ENCODE assay signal across 8 mouse cellular contexts in the genomic region with DNA sequence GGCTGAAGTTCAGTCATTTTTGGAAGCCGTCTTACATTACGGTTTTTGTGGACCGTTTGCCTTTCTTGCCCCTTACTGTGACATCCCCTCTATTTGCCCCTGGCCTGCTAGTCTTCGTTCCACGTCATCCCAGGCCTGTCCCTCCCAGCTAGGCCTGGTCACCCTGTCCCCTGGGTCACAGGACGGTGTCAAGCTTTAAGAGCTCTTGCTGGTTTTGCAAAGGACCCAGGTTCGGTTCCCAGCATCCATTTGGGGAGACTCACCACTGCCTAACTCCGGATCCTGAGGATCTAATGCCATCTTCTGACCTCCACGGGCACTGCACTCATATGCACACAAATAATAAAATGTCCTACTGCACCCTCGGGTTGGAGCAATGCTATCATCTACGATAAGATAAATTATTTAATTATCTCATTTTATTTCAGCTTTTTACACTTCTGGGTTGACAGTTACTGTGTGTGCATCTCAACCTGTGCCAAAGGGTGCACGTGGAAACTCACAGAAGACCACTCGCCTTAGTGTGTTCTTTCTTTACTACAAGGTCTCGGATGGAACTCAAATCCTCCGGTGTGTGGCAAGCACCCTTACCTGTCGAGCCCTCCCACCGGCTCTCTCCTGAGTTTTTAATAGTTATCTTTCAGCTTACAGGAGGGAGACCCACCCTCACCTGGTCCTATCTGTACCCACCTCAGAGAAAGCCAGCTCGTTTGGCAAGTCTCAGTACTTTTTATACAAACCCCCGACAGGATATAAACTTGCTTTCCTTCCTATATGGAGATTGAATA. TPM values are rescaled to one million over a fixed set of nuclear protein-coding genes. Genes with fewer than 3 reads are reported as not detected.
DNase-seq lines count a peak whose midpoint lies in the region; ATAC-seq and TF ChIP-seq lines count a peak whose summit lies in the region.

No protein-coding gene starts in this region.

- ATAC-seq in forebrain, postnatal 0 days: no peak
- no peak for ATAC-seq in liver, embryonic 16.5 days (ENCODE audit: low read depth)

- no peak for DNase-seq in heart, adult 2 months
- no peak for DNase-seq in heart, postnatal 25 days (ENCODE audit: low spot score)
- DNase-seq in ES-E14 (ENCODE audit: low read depth, low spot score): no peak
- DNase-seq in forebrain, postnatal 0 days: no peak
- no peak for DNase-seq in retina, embryonic 14.5 days (ENCODE audit: low spot score)
- DNase-seq in right cerebral cortex, postnatal 14 days: no peak
- no peak for DNase-seq in ovary, postnatal 14 days (ENCODE audit: low spot score)

- no peaks in the 10 kb centered on the region for H3K9me3 ChIP-seq in ES-E14 (ENCODE audit: control insufficient read depth, insufficient read depth, low read depth, low read length)
- H3K9me3 ChIP-seq in forebrain, postnatal 0 days (ENCODE audit: low read length): no peaks in the 10 kb centered on the region
- no peaks in the 10 kb centered on the region for H3K9me3 ChIP-seq in liver, embryonic 16.5 days (replicated peaks; ENCODE audit: control insufficient read depth, low read length)

- in situ Hi-C loops in ES-E14 (cut with MboI; ENCODE audit: low sequenced_read_pairs in 2 of 2, unreplicated experiment in 2 of 2): no loop called here

- H3K27me3 ChIP-seq in heart, adult 2 months (ENCODE audit: control insufficient read depth, insufficient read depth, low read length): no peaks in the 10 kb centered on the region
- no peaks in the 10 kb centered on the region for H3K27me3 ChIP-seq in forebrain, postnatal 0 days (ENCODE audit: insufficient read depth, low read length)
- H3K27me3 ChIP-seq in liver, embryonic 16.5 days (ENCODE audit: control insufficient read depth, insufficient read depth, low read depth, low read length): no peaks in the 10 kb centered on the region

- H3K9ac ChIP-seq in heart, adult 2 months (ENCODE audit: low read depth, low read length): peak overlapping the region; percentile 39
- peak overlapping the region; percentile 61; the same call in 1 of the 2 replicates for H3K9ac ChIP-seq in ES-E14 (ENCODE audit: insufficient read depth, low read depth, low read length, poor library complexity, severe bottlenecking)
- H3K9ac ChIP-seq in forebrain, postnatal 0 days: no peak overlapping the region
- peak overlapping the region; percentile 38 for H3K9ac ChIP-seq in liver, embryonic 16.5 days (ENCODE audit: low read depth, low read length)

- no peak for TF ChIP-seq POLR2A in heart, adult 2 months (IDR thresholded peaks at IDR 0.05; ENCODE audit: insufficient read depth, low read depth, low read length)

- peak overlapping the region; percentile 23 for H3K4me2 ChIP-seq in forebrain, postnatal 0 days (ENCODE audit: low read depth)
- H3K4me2 ChIP-seq in liver, embryonic 16.5 days (ENCODE audit: low read depth, low read length): peak overlapping the region; percentile 95

- H3K27ac ChIP-seq in heart, adult 2 months: peak overlapping the region; percentile 60
- H3K27ac ChIP-seq in ES-E14 (ENCODE audit: insufficient read depth, low read depth, low read length, poor library complexity, severe bottlenecking): peak overlapping the region; percentile 12; the same call in 1 of the 2 replicates
- H3K27ac ChIP-seq in forebrain, postnatal 0 days (ENCODE audit: low read depth, low read length): peak overlapping the region; percentile 63
- H3K27ac ChIP-seq in liver, embryonic 16.5 days (ENCODE audit: low read length): peak overlapping the region; percentile 54

- intact Hi-C loops in heart, adult 2 months (cut with DNase I): no loop called here
- intact Hi-C loops in heart, postnatal 25 days (cut with DNase I): no loop called here

- H3K79me2 ChIP-seq in heart, adult 2 months (replicated peaks; ENCODE audit: control insufficient read depth, insufficient read depth, low read length): no peaks in the 10 kb centered on the region

- TF ChIP-seq EP300 in heart, adult 2 months (IDR thresholded peaks at IDR 0.05; ENCODE audit: insufficient read depth, low read depth, low read length): no peak

- H3K4me1 ChIP-seq in heart, adult 2 months (ENCODE audit: control insufficient read depth, insufficient read depth, low read length): peaks cover 11% of the 10 kb centered on the region
- peaks cover 0 to 11% of the 10 kb centered on the region in 2 experiments; a peak in 2 of 4 replicates for H3K4me1 ChIP-seq in ES-E14 (ENCODE audit: control insufficient read depth in 2 of 2, insufficient read depth in 2 of 2, low read length in 2 of 2, poor library complexity in 1 of 2)
- H3K4me1 ChIP-seq in forebrain, postnatal 0 days (ENCODE audit: insufficient read depth): peaks cover 4% of the 10 kb centered on the region
- H3K4me1 ChIP-seq in liver, embryonic 16.5 days (ENCODE audit: control insufficient read depth, low read depth, low read length): peaks cover 26% of the 10 kb centered on the region

- no peak for TF ChIP-seq CTCF in heart, adult 2 months (IDR thresholded peaks at IDR 0.05)
- TF ChIP-seq CTCF in forebrain, postnatal 0 days (IDR thresholded peaks at IDR 0.05; ENCODE audit: low read depth): no peak

- peak overlapping the region; percentile 27 for H3K4me3 ChIP-seq in heart, adult 2 months
- peak overlapping the region in 1 of 2 experiments; percentile 15; a peak in 1 of 4 replicates for H3K4me3 ChIP-seq in ES-E14 (ENCODE audit: insufficient read depth in 1 of 2, low read depth in 1 of 2, low read length in 2 of 2, poor library complexity in 1 of 2, severe bottlenecking in 1 of 2)
- 0 out of 2 replicates have a peak overlapping the region, but pooled peaks have one; percentile 73 for H3K4me3 ChIP-seq in forebrain, postnatal 0 days (ENCODE audit: low read depth, low read length)
- H3K4me3 ChIP-seq in liver, embryonic 16.5 days (ENCODE audit: low read depth, low read length): peak overlapping the region; percentile 80

- H3K36me3 ChIP-seq in heart, adult 2 months (ENCODE audit: control insufficient read depth, insufficient read depth, low read length): no peaks in the 10 kb centered on the region
- H3K36me3 ChIP-seq in ES-E14 (ENCODE audit: control insufficient read depth, insufficient read depth, low read length, poor library complexity, severe bottlenecking): peaks cover 19% of the 10 kb centered on the region
- H3K36me3 ChIP-seq in forebrain, postnatal 0 days (ENCODE audit: insufficient read depth): peaks cover 17% of the 10 kb centered on the region; the same call in 1 of the 2 replicates
- H3K36me3 ChIP-seq in liver, embryonic 16.5 days (ENCODE audit: control insufficient read depth, insufficient read depth): peaks cover 4% of the 10 kb centered on the region; the same call in 1 of the 2 replicates

- 83% methylated on average over 19 of the region's 19 CpGs for WGBS in heart, adult 2 months
- WGBS in forebrain, postnatal 0 days: 88% methylated on average over 19 of the region's 19 CpGs
- WGBS in liver, embryonic 16.5 days (ENCODE audit: insufficient replicate concordance): 81% methylated on average over 19 of the region's 19 CpGs

TF ChIP-seq in ES-E14, 5 proteins besides CTCF, POLR2A, EP300 and RAD21:
- TF ChIP-seq HCFC1 (IDR thresholded peaks at IDR 0.05; ENCODE audit: borderline replicate concordance, insufficient read depth, low read length): no peak
- no peak for TF ChIP-seq ZNF384 (IDR thresholded peaks at IDR 0.05; ENCODE audit: low read depth, low read length)
- TF ChIP-seq ZC3H11A (IDR thresholded peaks at IDR 0.05; ENCODE audit: borderline replicate concordance, low read depth, low read length): no peak; the same call in 1 of the 2 replicates
- no peak for TF ChIP-seq MAFK (IDR thresholded peaks at IDR 0.05; ENCODE audit: insufficient read depth, low read depth, low read length)
- TF ChIP-seq CHD2 (IDR thresholded peaks at IDR 0.05; ENCODE audit: low read depth, low read length): no peak

RNA-seq across cellular contexts. Expression of gene Park7, which starts 3.9 kb away (rescaled TPM):
- total RNA-seq in heart, adult 2 months (2021): 100 to 1,000 TPM; 234 to 265 TPM
- 148 and 201 TPM in 2 replicates for polyA plus RNA-seq in heart, adult 2 months (2012; rRNA removed)
- 100 to 1,000 TPM; 232 to 242 TPM for total RNA-seq in heart, postnatal 25 days (2021)
- 308 and 393 TPM in 2 replicates for total RNA-seq in ES-E14 (2012; rRNA removed)
- 197 and 258 TPM in 2 replicates for total RNA-seq in forebrain, postnatal 0 days (2014; rRNA removed)
- polyA plus RNA-seq in forebrain, postnatal 0 days (2015; fragmentation: Nextera tagmentation; extraction: Ambion mirVana): 439 and 481 TPM in 2 replicates
- polyA plus RNA-seq in liver, embryonic 16.5 days (2015; fragmentation: Nextera tagmentation; extraction: Ambion mirVana): 177 and 184 TPM in 2 replicates

RNA-seq across cellular contexts. Expression of gene Tnfrsf9, which starts 4.0 kb away (rescaled TPM):
- total RNA-seq in heart, adult 2 months (2021): under 1 TPM; 0.14 to 0.18 TPM
- 0.09 and 0.12 TPM in 2 replicates for polyA plus RNA-seq in heart, adult 2 months (2012; rRNA removed)
- total RNA-seq in heart, postnatal 25 days (2021): under 1 TPM in 1 of 2 experiments, not detected in 1; 0.21 TPM
- 0.27 and 0.42 TPM in 2 replicates for total RNA-seq in ES-E14 (2012; rRNA removed)
- 0.19 and 1.2 TPM in 2 replicates for total RNA-seq in forebrain, postnatal 0 days (2014; rRNA removed)
- polyA plus RNA-seq in forebrain, postnatal 0 days (2015; fragmentation: Nextera tagmentation; extraction: Ambion mirVana): 0.11 and 0.36 TPM in 2 replicates
- 0.12 and 0.20 TPM in 2 replicates for polyA plus RNA-seq in liver, embryonic 16.5 days (2015; fragmentation: Nextera tagmentation; extraction: Ambion mirVana)

RNA-seq across cellular contexts. Expression of gene Errfi1, which starts 56.6 kb away (rescaled TPM):
- total RNA-seq in heart, adult 2 months (2021): 10 to 100 TPM; 22.1 to 44.1 TPM
- 21.3 and 22.5 TPM in 2 replicates for polyA plus RNA-seq in heart, adult 2 months (2012; rRNA removed)
- 10 to 100 TPM; 15.0 to 16.6 TPM for total RNA-seq in heart, postnatal 25 days (2021)
- 22.8 and 38.0 TPM in 2 replicates for total RNA-seq in ES-E14 (2012; rRNA removed)
- 22.3 and 34.9 TPM in 2 replicates for total RNA-seq in forebrain, postnatal 0 days (2014; rRNA removed)
- polyA plus RNA-seq in forebrain, postnatal 0 days (2015; fragmentation: Nextera tagmentation; extraction: Ambion mirVana): 16.5 and 17.2 TPM in 2 replicates
- 38.7 and 41.4 TPM in 2 replicates for polyA plus RNA-seq in liver, embryonic 16.5 days (2015; fragmentation: Nextera tagmentation; extraction: Ambion mirVana)

Comparison
In these comparisons a context has a peak if more than half of its experiments do, and no peak if none do; other contexts are left out.
1. H3K27ac ChIP-seq: peak in every context shown above with its lines; median percentile 63 in forebrain, postnatal 0 days; 60 in heart, adult 2 months; 54 in liver, embryonic 16.5 days; 12 in ES-E14.